Mouse (Mus musculus) embryonic facial prominence, embryonic 14.5 days (tissue): ENCODE data around the gene Erich4. TPM values are rescaled to one million over a fixed set of nuclear protein-coding genes. Genes with fewer than 3 reads are reported as not detected.

Source experiments
- ATAC-seq: fragments of 200-750 bp; cut with Nextera tagmentation; 2 replicates; pipeline ENCODE4 v1.8.0; 2017; ENCODE audit warnings: low read depth, moderate number of reproducible peaks, moderate TSS enrichment
- DNase-seq: peaks from one replicate; pipeline ENCODE4 v3.0.0-alpha.2; 2015; ENCODE audit warnings: low spot score
- H3K27ac ChIP-seq: fragments of 300-500 bp; sonication (generic); replicated peaks from 2 replicates; pipeline ENCODE4 v1.5.1; 2014; ENCODE audit warnings: low read depth, mild to moderate bottlenecking, low read length, moderate library complexity
- H3K27me3 ChIP-seq: fragments of 300-500 bp; sonication (generic); replicated peaks from 2 replicates; pipeline ENCODE4 v1.6.1; 2014; ENCODE audit warnings: low read length; ENCODE audit not compliant: control insufficient read depth, insufficient read depth
- H3K36me3 ChIP-seq: fragments of 300-500 bp; sonication (generic); 2 replicates; pipeline ENCODE4 v1.6.1; 2014; ENCODE audit warnings: low read length, mixed read lengths; ENCODE audit not compliant: control insufficient read depth, insufficient read depth
- H3K4me1 ChIP-seq: fragments of 300-500 bp; sonication (generic); 2 replicates; pipeline ENCODE4 v1.6.1; 2014; ENCODE audit warnings: antibody characterized with exemption, low read length; ENCODE audit not compliant: control insufficient read depth, insufficient read depth
- H3K4me2 ChIP-seq: fragments of 300-500 bp; sonication (generic); 2 replicates; pipeline ENCODE4 v1.6.1; 2014; ENCODE audit warnings: low read depth, mild to moderate bottlenecking, low read length, moderate library complexity, mixed read lengths
- H3K4me3 ChIP-seq: fragments of 300-500 bp; sonication (generic); 2 replicates; pipeline ENCODE4 v1.5.1; 2014; ENCODE audit warnings: low read depth, mild to moderate bottlenecking, low read length
- H3K9ac ChIP-seq: fragments of 300-500 bp; sonication (generic); 2 replicates; pipeline ENCODE4 v1.6.1; 2014; ENCODE audit warnings: low read depth, mild to moderate bottlenecking, low read length, moderate library complexity, mixed read lengths
- H3K9me3 ChIP-seq: fragments of 300-500 bp; sonication (generic); 2 replicates; pipeline ENCODE4 v1.6.1; 2016; ENCODE audit warnings: low read length; ENCODE audit not compliant: control insufficient read depth
- WGBS: fragments of 180-500 bp; shearing (Covaris S2); extraction: QIAGEN DNeasy Blood & Tissue Kit; methylation state at CpG from one replicate; pipeline ENCODE4 v1.1.7; 2014; 5-methylcytosine and 5-hydroxymethylcytosine counted together
- polyA plus RNA-seq: library from polyadenylated mRNA; unstranded; fragments of >200 nt; fragmentation: Nextera tagmentation; extraction: Ambion mirVana; gene quantifications from 2 replicates; pipeline ENCODE4 v1.2.1, GENCODE M21; 2014

Gene Erich4
- polyA plus RNA-seq, 1 experiment from 2014 or later: not detected

DNA sequence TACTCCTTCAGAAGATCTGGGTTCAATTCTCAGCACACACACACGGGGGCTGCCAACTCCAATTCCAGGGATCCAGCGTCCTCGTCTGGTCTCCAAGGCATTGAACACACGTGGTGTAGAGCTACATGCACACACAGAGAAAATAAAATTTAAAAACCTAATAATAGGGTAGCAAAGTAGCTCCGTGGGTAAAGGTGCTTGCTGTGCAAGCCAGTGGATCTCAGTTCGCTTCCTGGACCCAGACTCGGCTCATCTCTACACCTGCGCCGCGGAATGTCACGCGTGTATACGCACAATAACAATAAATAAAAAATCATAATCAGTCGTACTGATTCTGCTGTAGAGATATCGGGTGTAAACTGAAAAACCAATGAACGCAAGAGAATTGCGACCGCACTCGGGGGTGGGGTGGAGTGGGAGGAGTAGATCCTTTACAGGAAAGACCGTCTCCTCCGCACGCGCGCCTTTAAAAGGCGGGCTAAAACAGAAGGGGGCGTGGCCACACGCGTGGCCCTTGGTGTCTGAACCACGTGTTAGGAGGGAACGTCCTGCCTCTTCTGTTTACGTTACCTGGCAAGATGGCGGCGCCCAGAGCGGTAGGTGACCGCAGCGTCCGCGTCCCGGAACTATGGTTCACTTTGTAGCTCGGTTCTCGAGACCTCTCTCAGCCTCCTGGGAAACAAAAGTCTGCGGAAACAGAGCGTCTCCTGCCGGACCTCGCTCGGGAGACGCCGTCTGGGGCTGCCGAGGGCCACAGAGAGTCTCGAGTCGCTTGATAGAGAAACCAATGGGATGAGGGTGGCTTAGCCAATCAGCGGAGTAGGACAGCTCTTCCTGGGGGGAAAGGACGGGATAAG, 3.4 kb upstream of the Erich4 start, which contains the start of gene Dmac2:
TSS of gene Dmac2 (plus strand) at position 550 of the 857 bp plus-strand sequence.
- H3K4me2 ChIP-seq: peak within 1 kb of the TSS; percentile 76
- DNase-seq: peak; percentile 97
- no peak within 1 kb of the TSS; the same call in 1 of the 2 replicates for H3K27ac ChIP-seq
- no peaks in the 10 kb centered on the region for H3K27me3 ChIP-seq
- H3K36me3 ChIP-seq: peaks cover 20% of the 10 kb centered on the region; the same call in 1 of the 2 replicates
- H3K4me3 ChIP-seq: peak within 1 kb of the TSS; percentile 65
- H3K9ac ChIP-seq: peak within 1 kb of the TSS; percentile 65
- peaks cover 4% of the 10 kb centered on the region for H3K4me1 ChIP-seq
- WGBS: under 1% methylated on average over 52 of the region's 53 CpGs
- H3K9me3 ChIP-seq: no peaks in the 10 kb centered on the region
- peak; percentile 96 for ATAC-seq

GRCm38 (mm10) chr7:25617376-25618160, 1.9 kb upstream of the Erich4 start:
- Histone ChIP-seq H3K36me3 (0 out of 2 replicates have a peak, but pooled peaks cover 10% of the 10 kb centered on the region), H3K27me3 (no peaks in the 10 kb centered on the region), H3K4me1 (peaks cover 4% of the 10 kb centered on the region), H3K4me3 (no peak overlapping the region), H3K9me3 (no peaks in the 10 kb centered on the region), H3K27ac (no peak overlapping the region), H3K4me2 (no peak overlapping the region), H3K9ac (no peak overlapping the region)
- ATAC-seq (no peak), DNase-seq (no peak)
- 81% methylated on average over 9 of the region's 10 CpGs for whole genome bisulfite sequencing

DNA sequence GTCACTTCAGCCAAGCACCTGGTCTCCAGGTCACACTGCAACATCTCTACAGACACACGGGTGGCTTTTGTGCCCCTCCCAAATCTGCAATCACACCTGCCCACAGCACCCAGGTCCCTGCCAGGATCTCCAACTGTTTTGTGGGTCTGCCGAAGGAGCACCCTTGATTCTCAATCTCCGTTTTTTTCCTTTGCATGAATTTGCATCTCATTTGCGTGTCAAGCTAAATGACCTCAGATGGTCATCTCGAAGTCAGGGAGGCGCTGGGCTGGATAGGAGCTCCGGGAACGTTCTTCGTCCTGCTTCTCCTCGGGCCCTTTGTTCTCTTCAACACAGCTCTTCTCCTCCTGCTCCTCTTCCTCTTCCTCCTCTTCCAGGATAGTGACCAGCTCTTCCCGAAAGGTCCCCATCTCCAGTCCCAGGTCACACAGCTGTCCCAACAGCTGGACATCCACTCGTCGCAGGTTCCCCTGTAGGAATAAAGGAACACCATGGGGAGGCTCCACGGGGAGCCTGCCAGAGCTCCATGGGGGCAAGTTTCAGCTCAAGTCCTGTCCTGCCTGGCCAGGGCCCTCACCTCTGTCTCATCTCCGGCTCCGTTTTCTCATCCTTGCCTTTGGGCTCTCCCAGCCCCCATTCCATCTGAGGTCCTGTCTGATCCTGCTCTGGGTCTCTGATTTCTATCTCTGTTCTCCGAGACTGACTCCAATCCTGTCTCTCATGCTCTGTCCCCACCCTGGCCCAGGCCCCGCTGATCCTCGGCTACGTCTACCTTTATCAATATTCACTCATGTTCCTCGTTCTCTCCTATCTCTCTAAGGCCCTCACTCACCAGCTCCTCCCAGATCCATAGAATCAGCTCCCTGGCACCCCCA, 624 bp downstream of the Erich4 start:
- WGBS: 67% methylated on average over 21 of the region's 21 CpGs
- Histone ChIP-seq H3K4me3 (no peak overlapping the region), H3K36me3 (no peaks in the 10 kb centered on the region), H3K4me1 (peaks cover 4% of the 10 kb centered on the region), H3K27ac (no peak overlapping the region), H3K27me3 (no peaks in the 10 kb centered on the region), H3K9ac (no peak overlapping the region), H3K4me2 (no peak overlapping the region), H3K9me3 (no peaks in the 10 kb centered on the region)
- no peak for DNase-seq
- no peak for ATAC-seq

DNA sequence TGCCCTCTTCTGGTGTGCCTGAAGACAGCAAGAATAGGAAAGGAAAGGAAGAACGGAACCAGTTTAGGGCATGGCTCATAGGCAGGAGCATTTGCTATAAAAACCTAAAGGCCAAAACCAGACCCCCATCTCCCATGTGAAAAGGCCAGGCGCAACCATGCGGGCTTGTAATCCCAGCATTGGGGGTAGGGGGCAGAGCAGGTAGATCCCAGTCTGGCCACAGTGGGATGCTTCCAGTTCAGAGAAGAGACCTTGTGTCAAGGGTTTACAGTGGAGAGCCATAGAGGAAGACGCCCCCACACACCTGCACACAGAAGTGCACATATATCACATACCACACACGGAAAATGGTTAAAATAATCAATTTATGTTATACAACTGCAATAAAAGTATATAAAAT, 1.6 kb downstream of the Erich4 start:
- no peaks in the 10 kb centered on the region for H3K27me3 ChIP-seq
- H3K4me3 ChIP-seq: no peak overlapping the region
- H3K4me1 ChIP-seq: peaks cover 4% of the 10 kb centered on the region; the same call in 1 of the 2 replicates
- no peaks in the 10 kb centered on the region for H3K36me3 ChIP-seq
- no peaks in the 10 kb centered on the region for H3K9me3 ChIP-seq
- H3K4me2 ChIP-seq: no peak overlapping the region
- H3K9ac ChIP-seq: no peak overlapping the region
- WGBS: 91% methylated on average over 5 of the region's 5 CpGs
- DNase-seq: no peak
- no peak for ATAC-seq
- no peak overlapping the region for H3K27ac ChIP-seq

GRCm38 (mm10) chr7:25611501-25611900, 4.2 kb downstream of the Erich4 start:
- WGBS: 43% methylated on average over 7 of the region's 7 CpGs
- Histone ChIP-seq H3K9me3 (no peaks in the 10 kb centered on the region), H3K4me1 (no peaks in the 10 kb centered on the region), H3K4me2 (no peak overlapping the region), H3K27me3 (no peaks in the 10 kb centered on the region), H3K4me3 (no peak overlapping the region), H3K27ac (no peak overlapping the region), H3K9ac (no peak overlapping the region), H3K36me3 (no peaks in the 10 kb centered on the region)
- no peak for ATAC-seq
- no peak for DNase-seq

GRCm38 (mm10) chr7:25610056-25610455, 5.6 kb downstream of the Erich4 start:
- no peak overlapping the region for H3K4me3 ChIP-seq
- no peak overlapping the region for H3K4me2 ChIP-seq
- no peak for ATAC-seq
- H3K27me3 ChIP-seq: no peaks in the 10 kb centered on the region
- no peak for DNase-seq
- no peaks in the 10 kb centered on the region for H3K4me1 ChIP-seq
- H3K36me3 ChIP-seq: no peaks in the 10 kb centered on the region
- H3K9me3 ChIP-seq: no peaks in the 10 kb centered on the region
- H3K9ac ChIP-seq: no peak overlapping the region
- 29% methylated on average over 6 of the region's 6 CpGs for WGBS
- H3K27ac ChIP-seq: no peak overlapping the region

- 79% methylated on average over 2 of the region's 2 CpGs for WGBS
Observed at GRCm38 (mm10) chr7:25607196-25607595, 8.5 kb downstream of the Erich4 start.

GRCm38 (mm10) chr7:25606625-25607063, 9.0 kb downstream of the Erich4 start:
- Histone ChIP-seq H3K27me3 (no peaks in the 10 kb centered on the region), H3K27ac (no peak overlapping the region), H3K4me2 (no peak overlapping the region), H3K4me1 (no peaks in the 10 kb centered on the region), H3K36me3 (no peaks in the 10 kb centered on the region), H3K4me3 (no peak overlapping the region), H3K9me3 (no peaks in the 10 kb centered on the region), H3K9ac (no peak overlapping the region)
- no peak for ATAC-seq
- 80% methylated on average over 4 of the region's 4 CpGs for WGBS
- no peak for DNase-seq

More at GRCm38 (mm10) chr7:25607196-25607595, 8.5 kb downstream of the Erich4 start:
- H3K4me2 ChIP-seq: no peak overlapping the region
- no peak overlapping the region for H3K27ac ChIP-seq
- H3K36me3 ChIP-seq: no peaks in the 10 kb centered on the region
- DNase-seq (no peak), ATAC-seq (no peak)
- H3K9ac ChIP-seq: no peak overlapping the region
- no peaks in the 10 kb centered on the region for H3K27me3 ChIP-seq
- no peaks in the 10 kb centered on the region for H3K4me1 ChIP-seq
- no peaks in the 10 kb centered on the region for H3K9me3 ChIP-seq
- H3K4me3 ChIP-seq: no peak overlapping the region
